Mouse (Mus musculus): ENCODE data around the gene Ly6g5c. TPM values are rescaled to one million over a fixed set of nuclear protein-coding genes. Genes with fewer than 3 reads are reported as not detected.

Ly6g5c gene
- total and polyA plus RNA-seq, 3 experiments: not detected

DNA sequence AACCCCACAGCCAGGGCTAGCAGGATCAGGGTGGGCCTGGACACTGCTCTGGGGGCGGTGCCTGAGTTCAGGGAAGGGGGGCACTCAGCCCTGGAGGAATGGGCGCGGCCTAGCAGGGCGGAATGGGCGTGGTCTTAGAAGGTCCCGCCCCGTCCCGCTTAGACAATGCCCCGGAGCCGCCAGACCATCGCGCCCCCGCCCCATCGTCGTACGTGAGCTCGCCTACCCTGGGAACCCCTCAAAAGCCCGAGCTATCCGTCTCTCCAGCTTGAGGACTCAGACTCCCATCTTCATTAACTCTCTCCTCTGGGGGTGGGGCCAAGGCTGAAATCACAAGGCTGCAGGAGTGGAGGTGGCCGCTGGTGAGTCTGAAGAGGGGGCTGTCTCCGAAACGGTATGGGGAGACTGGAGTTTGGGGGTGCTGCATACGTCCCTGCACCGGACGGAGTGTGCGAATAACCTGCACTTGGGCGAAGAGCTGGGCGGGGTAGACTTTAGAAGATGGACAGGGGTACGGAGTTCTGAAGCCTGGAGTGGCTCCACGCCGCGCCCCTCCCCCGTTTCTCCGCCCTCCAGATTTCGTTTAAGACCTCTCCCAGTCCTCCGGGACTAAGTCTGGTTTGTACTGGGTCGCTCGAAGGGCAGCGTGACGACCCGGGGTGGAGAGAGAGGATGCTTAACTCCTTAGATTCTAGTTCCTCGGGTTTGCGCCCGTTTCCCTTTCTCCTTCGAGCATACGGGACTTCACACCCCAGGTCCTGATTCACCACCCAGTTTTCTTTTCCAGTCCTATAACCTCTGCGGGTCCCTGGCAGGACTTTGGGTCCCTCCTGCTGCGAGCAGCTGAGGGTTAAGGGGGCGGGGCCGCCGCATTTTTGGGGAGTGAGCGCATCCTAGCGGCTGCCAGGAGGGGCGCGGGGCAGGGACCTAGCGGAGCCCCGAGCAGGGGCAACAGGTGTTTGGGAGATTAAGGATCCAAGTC lies 48.9 kb upstream of the Ly6g5c start, which contains the start of gene Ddah2:
Gene Ddah2 (plus strand): TSS at position 125 of the 982 bp plus-strand sequence.
- H3K4me2 ChIP-seq (ENCODE audit: insufficient read depth, low read depth, poor library complexity, severe bottlenecking): no peak within 1 kb of the TSS
- peaks cover 2% of the 10 kb centered on the region for H3K9me3 ChIP-seq (replicated peaks; ENCODE audit: low read length)
- TF ChIP-seq GABPA (IDR thresholded peaks at IDR 0.05; ENCODE audit: insufficient replicate concordance, low read depth, low read length): no peak
- no peak for TF ChIP-seq SIN3A (IDR thresholded peaks at IDR 0.05; ENCODE audit: low read length)
- TF ChIP-seq RAD21 (IDR thresholded peaks at IDR 0.05; ENCODE audit: low read depth, low read length): peak; percentile 62
- TF ChIP-seq HCFC1 (IDR thresholded peaks at IDR 0.05; ENCODE audit: low read depth, low read length): no peak
- TF ChIP-seq SMC3 (IDR thresholded peaks at IDR 0.05; ENCODE audit: low read depth, low read length): peak; percentile 70
- no peak for TF ChIP-seq USF1 (IDR thresholded peaks at IDR 0.05; ENCODE audit: low read depth, low read length)
- TF ChIP-seq MAZ (IDR thresholded peaks at IDR 0.05; ENCODE audit: low read depth, low read length): 0 out of 2 replicates have a peak, but pooled peaks have one; percentile 28
- TF ChIP-seq RCOR1 (conservative IDR thresholded peaks at IDR 0.05; ENCODE audit: low read depth, low read length): no peak
- no peak for TF ChIP-seq POLR2AphosphoS2 (IDR thresholded peaks at IDR 0.05; ENCODE audit: low read depth, low read length)
- TF ChIP-seq CTCF (conservative IDR thresholded peaks at IDR 0.05 in 1 of 2, IDR thresholded peaks at IDR 0.05 in 1 of 2; ENCODE audit: low read depth in 2 of 2, low read length in 2 of 2): peak in 1 of 2 experiments; percentile 65; a peak in 2 of 4 replicates
- no peak within 1 kb of the TSS for H3K9ac ChIP-seq (ENCODE audit: insufficient read depth, low read depth)
- in situ Hi-C loops (cut with MboI; ENCODE audit: low pct_ligation_motif_present, low pct_unique_long_range_greater_than_20kb, low sequenced_read_pairs): no loop called here
- dilution Hi-C loops (cut with MboI; ENCODE audit: extremely low pct_ligation_motif_present, extremely low pct_unique_long_range_greater_than_20kb, low sequenced_read_pairs): no loop called here
- H3K27me3 ChIP-seq (replicated peaks): no peaks in the 10 kb centered on the region
- H3K4me1 ChIP-seq (ENCODE audit: control insufficient read depth in 1 of 2, insufficient read depth in 2 of 2): peaks cover 2 to 7% of the 10 kb centered on the region in 2 experiments; a peak in 3 of 4 replicates
- H3K36me3 ChIP-seq (replicated peaks in 1 of 2; ENCODE audit: control insufficient read depth in 1 of 2, insufficient read depth in 1 of 2, low read length in 1 of 2): peaks cover 58 to 87% of the 10 kb centered on the region in 2 experiments
- peak; percentile 57 for DNase-seq (ENCODE audit: extremely low read depth)
- H3K4me3 ChIP-seq (replicated peaks in 1 of 3; ENCODE audit: low read depth in 2 of 3, low read length in 2 of 3, poor library complexity in 1 of 3): no peak within 1 kb of the TSS
- no peak within 1 kb of the TSS for H3K27ac ChIP-seq (ENCODE audit: insufficient read depth, low read depth)
- 0 out of 2 replicates have a peak, but pooled peaks cover 2% of the 10 kb centered on the region for H3K79me2 ChIP-seq (replicated peaks; ENCODE audit: control insufficient read depth, extremely low read depth, insufficient read depth, poor library complexity, severe bottlenecking)

DNA sequence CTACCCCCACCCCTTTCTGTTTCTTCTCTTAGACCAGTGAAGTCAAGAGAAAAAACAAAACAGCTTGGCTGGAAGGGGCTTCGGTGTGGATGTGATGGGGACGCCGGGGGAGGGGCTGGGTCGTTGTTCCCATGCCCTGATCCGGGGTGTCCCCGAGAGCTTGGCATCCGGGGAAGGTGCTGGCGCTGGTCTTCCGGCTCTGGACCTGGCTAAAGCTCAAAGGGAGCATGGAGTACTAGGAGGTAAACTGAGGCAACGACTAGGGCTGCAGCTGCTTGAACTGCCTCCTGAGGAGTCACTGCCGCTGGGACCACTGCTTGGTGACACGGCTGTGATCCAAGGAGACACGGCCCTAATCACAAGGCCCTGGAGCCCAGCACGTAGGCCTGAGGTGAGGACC lies 48.0 kb upstream of the Ly6g5c start:
- no peak overlapping the region for H3K9ac ChIP-seq (ENCODE audit: insufficient read depth, low read depth)
- H3K9me3 ChIP-seq (replicated peaks; ENCODE audit: low read length): no peaks in the 10 kb centered on the region
- dilution Hi-C loops (cut with MboI; ENCODE audit: extremely low pct_ligation_motif_present, extremely low pct_unique_long_range_greater_than_20kb, low sequenced_read_pairs): no loop called here
- H3K36me3 ChIP-seq (replicated peaks in 1 of 2; ENCODE audit: control insufficient read depth in 1 of 2, insufficient read depth in 1 of 2, low read length in 1 of 2): peaks cover 52 to 84% of the 10 kb centered on the region in 2 experiments
- no peak for TF ChIP-seq POLR2AphosphoS2 (IDR thresholded peaks at IDR 0.05; ENCODE audit: low read depth, low read length)
- no peak for TF ChIP-seq ETS1 (conservative IDR thresholded peaks at IDR 0.05; ENCODE audit: low read depth, low read length)
- no peak for TF ChIP-seq RAD21 (IDR thresholded peaks at IDR 0.05; ENCODE audit: low read depth, low read length)
- TF ChIP-seq RCOR1 (conservative IDR thresholded peaks at IDR 0.05; ENCODE audit: low read depth, low read length): no peak
- TF ChIP-seq JUND (conservative IDR thresholded peaks at IDR 0.05; ENCODE audit: low read depth, low read length): no peak
- in situ Hi-C loops (cut with MboI; ENCODE audit: low pct_ligation_motif_present, low pct_unique_long_range_greater_than_20kb, low sequenced_read_pairs): no loop called here
- H3K4me1 ChIP-seq (ENCODE audit: control insufficient read depth in 1 of 2, insufficient read depth in 2 of 2): peaks cover 2 to 7% of the 10 kb centered on the region in 2 experiments; a peak in 3 of 4 replicates
- H3K4me2 ChIP-seq (ENCODE audit: insufficient read depth, low read depth, poor library complexity, severe bottlenecking): no peak overlapping the region
- no peaks in the 10 kb centered on the region for H3K79me2 ChIP-seq (replicated peaks; ENCODE audit: control insufficient read depth, extremely low read depth, insufficient read depth, poor library complexity, severe bottlenecking)
- no peaks in the 10 kb centered on the region for H3K27me3 ChIP-seq (replicated peaks)
- no peak for DNase-seq (ENCODE audit: extremely low read depth)
- H3K4me3 ChIP-seq (replicated peaks in 1 of 3; ENCODE audit: low read depth in 2 of 3, low read length in 2 of 3, poor library complexity in 1 of 3): no peak overlapping the region
- no peak overlapping the region for H3K27ac ChIP-seq (ENCODE audit: insufficient read depth, low read depth)
